Mouse (Mus musculus): ENCODE measurements around the gene Myrf. TPM values are rescaled to one million over a fixed set of nuclear protein-coding genes. Genes with fewer than 3 reads are reported as not detected.
A peak's percentile ranks its signal among the peaks of the same experiment; 100 is the strongest.

Gene Myrf
- polyA plus RNA-seq, 2 experiments: 3.5 to 6.4 TPM

DNA sequence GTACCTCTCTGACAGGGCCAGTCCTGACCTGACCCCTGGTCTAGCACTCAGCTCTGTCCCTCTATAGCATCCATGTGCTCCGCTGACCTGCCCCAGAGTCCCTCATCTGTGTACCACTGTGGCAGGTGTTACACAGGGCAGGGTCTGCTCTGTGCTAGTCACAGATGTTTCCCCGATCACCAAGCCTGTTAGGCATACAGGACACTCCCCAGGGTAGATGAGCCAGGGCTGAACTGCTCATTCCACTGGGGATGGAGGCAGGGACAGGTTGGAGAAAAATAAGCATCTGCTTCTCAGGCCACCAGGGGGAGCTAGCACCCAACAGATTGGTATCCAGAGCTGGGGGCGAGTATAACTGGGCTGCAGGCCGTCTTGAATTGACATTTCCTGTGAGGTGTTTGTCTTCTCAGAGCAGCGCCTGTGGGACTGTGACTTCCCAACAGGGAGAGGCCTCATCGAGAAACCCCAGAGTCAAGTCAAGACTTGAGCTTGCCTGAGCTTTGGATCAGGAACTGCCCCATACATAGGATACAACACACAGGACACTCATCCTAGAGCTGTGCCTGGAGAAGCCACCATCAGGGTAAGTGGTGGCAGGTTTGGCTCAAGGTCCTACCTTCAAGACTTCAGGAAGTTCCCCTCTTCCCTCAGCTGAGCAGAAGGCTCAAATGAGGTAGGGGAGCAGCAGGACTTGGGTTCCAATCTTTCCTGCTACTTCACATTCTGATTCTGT lies 17.9 kb upstream of the Myrf start:
- Histone ChIP-seq H3K27ac (no peak overlapping the region), H3K4me2 (ENCODE audit: low read depth) (no peak overlapping the region), H3K9ac (replicated peaks) (no peak overlapping the region), H3K36me3 (replicated peaks; ENCODE audit: control insufficient read depth, insufficient read depth, low read depth) (no peaks in the 10 kb centered on the region), H3K27me3 (ENCODE audit: control insufficient read depth, insufficient read depth, low read length) (no peaks in the 10 kb centered on the region), H3K9me3 (ENCODE audit: control insufficient read depth, low read length) (no peaks in the 10 kb centered on the region), H3K4me1 (replicated peaks; ENCODE audit: control insufficient read depth in 2 of 2, insufficient read depth in 2 of 2, low read length in 1 of 2) (no peaks in the 10 kb centered on the region), H3K4me3 (ENCODE audit: insufficient read depth in 1 of 2, low read depth in 2 of 2, low read length in 2 of 2) (no peak overlapping the region)
- DNase-seq (ENCODE audit: low read depth in 3 of 3, low spot score in 3 of 3) (peak in 2 of 3 experiments; percentile 31 to 33), ATAC-seq (ENCODE audit: insufficient read depth) (no peak)
- WGBS (ENCODE audit: insufficient replicate concordance): 13% methylated on average over 6 of the region's 6 CpGs
- TF ChIP-seq CTCF (IDR thresholded peaks at IDR 0.05; ENCODE audit: low read depth) (peak; percentile 92), EP300 (IDR thresholded peaks at IDR 0.05; ENCODE audit: low read depth) (no peak)

DNA sequence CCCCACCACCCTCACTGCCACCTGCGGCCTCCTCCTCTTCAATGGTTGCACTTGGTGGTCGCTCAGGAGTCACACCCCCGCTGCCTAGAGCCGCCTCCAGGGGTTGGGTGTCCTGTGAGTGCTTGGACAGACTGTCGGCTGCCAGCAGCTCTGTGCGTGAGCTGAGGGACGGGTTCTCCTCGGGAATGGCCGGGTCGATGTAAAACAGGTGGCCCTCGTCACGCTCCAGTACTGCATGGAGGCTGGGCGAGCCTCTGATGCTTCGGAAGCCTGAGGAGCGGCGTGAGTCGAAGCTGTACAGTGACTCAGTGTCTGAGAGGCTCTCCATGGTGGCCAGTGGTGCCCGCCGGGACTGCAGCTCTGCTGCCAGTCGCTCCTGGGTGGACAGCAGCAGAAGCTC lies 7.6 kb upstream of the Myrf start:
- no peak overlapping the region for H3K4me3 ChIP-seq (ENCODE audit: insufficient read depth in 1 of 2, low read depth in 2 of 2, low read length in 2 of 2)
- H3K4me2 ChIP-seq (ENCODE audit: low read depth): no peak overlapping the region
- TF ChIP-seq CTCF (IDR thresholded peaks at IDR 0.05; ENCODE audit: low read depth) (no peak), EP300 (IDR thresholded peaks at IDR 0.05; ENCODE audit: low read depth) (no peak)
- DNase-seq (ENCODE audit: low read depth in 3 of 3, low spot score in 3 of 3) (no peak), ATAC-seq (ENCODE audit: insufficient read depth) (no peak)
- no peaks in the 10 kb centered on the region for H3K36me3 ChIP-seq (replicated peaks; ENCODE audit: control insufficient read depth, insufficient read depth, low read depth)
- no peaks in the 10 kb centered on the region for H3K9me3 ChIP-seq (ENCODE audit: control insufficient read depth, low read length)
- H3K27ac ChIP-seq: no peak overlapping the region
- H3K4me1 ChIP-seq (replicated peaks; ENCODE audit: control insufficient read depth in 2 of 2, insufficient read depth in 2 of 2, low read length in 1 of 2): no peaks in the 10 kb centered on the region
- 55% methylated on average over 20 of the region's 20 CpGs for WGBS (ENCODE audit: insufficient replicate concordance)
- H3K27me3 ChIP-seq (ENCODE audit: control insufficient read depth, insufficient read depth, low read length): no peaks in the 10 kb centered on the region
- no peak overlapping the region for H3K9ac ChIP-seq (replicated peaks)

DNA sequence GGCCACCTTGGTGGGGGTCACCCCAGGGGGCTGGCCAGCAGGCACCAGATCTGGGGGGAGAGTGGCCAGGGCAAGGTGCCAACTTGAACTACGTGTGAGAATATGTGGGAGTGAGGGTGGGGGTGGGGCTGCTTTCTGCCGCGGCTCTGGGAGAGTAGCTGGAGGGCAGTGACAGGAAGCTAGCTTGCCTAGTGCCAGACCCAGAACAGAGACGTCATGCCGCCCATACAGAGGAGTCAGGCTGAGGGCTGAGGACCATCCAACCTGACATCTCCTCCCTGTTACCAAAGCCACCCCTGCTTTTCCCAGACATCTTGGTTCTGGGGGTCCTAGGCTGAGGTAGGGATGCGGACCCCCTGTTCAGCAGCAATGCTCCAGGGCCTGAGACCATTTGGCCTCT lies 6.6 kb upstream of the Myrf start:
- Histone ChIP-seq H3K36me3 (replicated peaks; ENCODE audit: control insufficient read depth, insufficient read depth, low read depth) (no peaks in the 10 kb centered on the region), H3K9ac (replicated peaks) (no peak overlapping the region), H3K4me2 (ENCODE audit: low read depth) (no peak overlapping the region), H3K27me3 (ENCODE audit: control insufficient read depth, insufficient read depth, low read length) (no peaks in the 10 kb centered on the region), H3K27ac (no peak overlapping the region), H3K9me3 (ENCODE audit: control insufficient read depth, low read length) (no peaks in the 10 kb centered on the region), H3K4me3 (ENCODE audit: insufficient read depth in 1 of 2, low read depth in 2 of 2, low read length in 2 of 2) (no peak overlapping the region), H3K4me1 (replicated peaks; ENCODE audit: control insufficient read depth in 2 of 2, insufficient read depth in 2 of 2, low read length in 1 of 2) (no peaks in the 10 kb centered on the region)
- no peak for TF ChIP-seq EP300 (IDR thresholded peaks at IDR 0.05; ENCODE audit: low read depth)
- no peak for TF ChIP-seq CTCF (IDR thresholded peaks at IDR 0.05; ENCODE audit: low read depth)
- DNase-seq (ENCODE audit: low read depth in 3 of 3, low spot score in 3 of 3): no peak
- ATAC-seq (ENCODE audit: insufficient read depth): no peak
- WGBS (ENCODE audit: insufficient replicate concordance): 22% methylated on average over 6 of the region's 6 CpGs

DNA sequence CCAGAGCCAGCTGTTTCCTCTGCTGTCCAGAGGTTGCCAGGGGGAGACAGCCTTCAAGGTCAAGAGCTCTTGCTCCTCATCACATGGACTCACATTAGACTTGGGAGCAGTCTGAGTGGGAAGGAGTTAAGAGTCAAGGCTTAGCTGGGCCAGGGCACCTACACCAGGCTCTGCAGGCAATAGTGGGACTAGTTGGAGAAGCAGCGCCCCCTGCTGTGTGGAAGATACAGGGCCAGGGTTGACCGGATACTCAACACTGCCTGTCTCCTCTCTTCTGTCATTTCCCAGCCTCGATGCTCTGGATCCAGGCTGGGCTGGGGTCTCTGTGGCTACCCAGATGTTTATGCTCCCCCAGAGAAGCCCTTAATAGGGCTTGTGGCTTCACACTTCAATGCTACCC lies 3.6 kb upstream of the Myrf start:
- WGBS (ENCODE audit: insufficient replicate concordance): 13% methylated on average over 3 of the region's 3 CpGs
- no peak overlapping the region for H3K4me3 ChIP-seq (ENCODE audit: insufficient read depth in 1 of 2, low read depth in 2 of 2, low read length in 2 of 2)
- H3K4me2 ChIP-seq (ENCODE audit: low read depth): no peak overlapping the region
- ATAC-seq (ENCODE audit: insufficient read depth) (no peak), DNase-seq (ENCODE audit: low read depth in 3 of 3, low spot score in 3 of 3) (no peak)
- TF ChIP-seq EP300 (IDR thresholded peaks at IDR 0.05; ENCODE audit: low read depth) (no peak), CTCF (IDR thresholded peaks at IDR 0.05; ENCODE audit: low read depth) (peak; percentile 79)
- no peak overlapping the region for H3K9ac ChIP-seq (replicated peaks)
- no peaks in the 10 kb centered on the region for H3K36me3 ChIP-seq (replicated peaks; ENCODE audit: control insufficient read depth, insufficient read depth, low read depth)
- H3K4me1 ChIP-seq (replicated peaks; ENCODE audit: control insufficient read depth in 2 of 2, insufficient read depth in 2 of 2, low read length in 1 of 2): peaks cover 0 to 6% of the 10 kb centered on the region in 2 experiments; a peak in 1 of 4 replicates
- H3K27ac ChIP-seq: no peak overlapping the region
- H3K27me3 ChIP-seq (ENCODE audit: control insufficient read depth, insufficient read depth, low read length): peaks cover 7% of the 10 kb centered on the region
- H3K9me3 ChIP-seq (ENCODE audit: control insufficient read depth, low read length): no peaks in the 10 kb centered on the region

DNA sequence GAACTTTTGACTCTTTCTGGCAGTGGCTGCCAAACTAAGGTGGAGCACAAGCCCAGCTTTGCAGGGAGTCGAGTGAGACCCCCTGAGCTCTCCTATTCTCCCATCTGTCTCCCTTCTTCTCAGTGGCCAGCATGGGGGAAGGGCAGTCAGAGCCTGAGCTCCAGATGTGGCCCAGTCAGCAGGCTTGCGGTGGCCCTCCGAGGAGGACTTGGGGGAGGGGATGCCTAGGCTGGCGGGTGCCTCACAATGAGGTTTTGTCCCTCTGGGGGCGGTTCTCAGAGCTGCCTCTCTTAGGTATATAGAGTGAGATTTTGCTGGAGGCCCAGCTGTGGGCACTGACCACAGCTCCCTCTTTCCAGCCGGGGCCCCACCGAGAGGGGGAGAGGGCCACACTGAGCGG lies 2.4 kb upstream of the Myrf start:
- Histone ChIP-seq H3K4me2 (ENCODE audit: low read depth) (no peak overlapping the region), H3K9ac (replicated peaks) (no peak overlapping the region), H3K27me3 (ENCODE audit: control insufficient read depth, insufficient read depth, low read length) (peaks cover 7% of the 10 kb centered on the region), H3K4me3 (ENCODE audit: insufficient read depth in 1 of 2, low read depth in 2 of 2, low read length in 2 of 2) (no peak overlapping the region), H3K4me1 (replicated peaks; ENCODE audit: control insufficient read depth in 2 of 2, insufficient read depth in 2 of 2, low read length in 1 of 2) (peaks cover 3 to 16% of the 10 kb centered on the region in 2 experiments; a peak in 2 of 4 replicates), H3K9me3 (ENCODE audit: control insufficient read depth, low read length) (no peaks in the 10 kb centered on the region), H3K36me3 (replicated peaks; ENCODE audit: control insufficient read depth, insufficient read depth, low read depth) (no peaks in the 10 kb centered on the region), H3K27ac (no peak overlapping the region)
- TF ChIP-seq CTCF (IDR thresholded peaks at IDR 0.05; ENCODE audit: low read depth) (no peak), EP300 (IDR thresholded peaks at IDR 0.05; ENCODE audit: low read depth) (no peak)
- 17% methylated on average over 8 of the region's 8 CpGs for WGBS (ENCODE audit: insufficient replicate concordance)
- no peak for ATAC-seq (ENCODE audit: insufficient read depth)
- DNase-seq (ENCODE audit: low read depth in 3 of 3, low spot score in 3 of 3): no peak
